Mouse (Mus musculus): ENCODE measurements around the gene Tmem14c. TPM values are rescaled to one million over a fixed set of nuclear protein-coding genes. Genes with fewer than 3 reads are reported as not detected.

Tmem14c gene
- polyA plus RNA-seq (2012; rRNA removed; ENCODE audit: low replicate concordance): 88.4 and 105 TPM in 2 replicates

DNA sequence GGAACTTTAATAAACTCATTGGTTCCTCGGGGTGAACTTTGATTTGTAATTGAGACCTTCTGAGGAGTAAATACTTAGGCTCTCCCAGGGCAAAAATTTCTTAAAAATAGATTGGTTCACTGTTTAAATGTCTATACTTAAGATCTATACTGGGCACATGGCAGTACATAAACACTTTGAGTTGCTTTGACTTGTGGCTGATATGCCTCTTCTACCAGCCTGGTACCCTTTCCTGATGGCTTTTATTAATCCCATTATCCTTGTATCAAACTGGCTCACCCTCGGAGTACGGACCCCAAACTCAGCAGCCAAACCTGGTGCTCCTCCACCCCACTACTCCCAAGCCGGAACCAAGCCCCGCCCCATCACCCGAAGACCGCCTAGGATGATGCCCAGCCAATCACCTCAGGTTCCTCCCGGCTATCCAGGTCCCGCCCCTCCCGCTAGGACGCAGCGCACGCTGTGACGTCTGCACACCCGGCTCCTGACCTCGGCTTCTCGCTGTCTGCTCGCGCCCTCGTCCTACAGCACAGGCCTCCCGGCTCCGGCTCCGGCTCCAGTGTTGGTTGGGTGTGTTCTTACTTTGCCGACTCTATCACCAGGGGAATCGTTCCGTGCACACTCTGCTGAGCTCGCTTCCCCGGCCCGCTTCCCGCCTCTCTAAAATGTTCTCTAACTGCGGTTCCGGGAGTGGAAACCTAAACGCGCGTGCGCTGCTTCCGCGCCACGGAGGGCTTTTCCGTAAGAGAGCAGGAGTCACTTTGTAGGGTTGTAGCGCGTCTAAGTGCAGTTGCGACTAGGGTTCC, at the start of gene Tmem14c:
Gene Tmem14c (plus strand): TSS at position 464 of the 806 bp plus-strand sequence.

DNA sequence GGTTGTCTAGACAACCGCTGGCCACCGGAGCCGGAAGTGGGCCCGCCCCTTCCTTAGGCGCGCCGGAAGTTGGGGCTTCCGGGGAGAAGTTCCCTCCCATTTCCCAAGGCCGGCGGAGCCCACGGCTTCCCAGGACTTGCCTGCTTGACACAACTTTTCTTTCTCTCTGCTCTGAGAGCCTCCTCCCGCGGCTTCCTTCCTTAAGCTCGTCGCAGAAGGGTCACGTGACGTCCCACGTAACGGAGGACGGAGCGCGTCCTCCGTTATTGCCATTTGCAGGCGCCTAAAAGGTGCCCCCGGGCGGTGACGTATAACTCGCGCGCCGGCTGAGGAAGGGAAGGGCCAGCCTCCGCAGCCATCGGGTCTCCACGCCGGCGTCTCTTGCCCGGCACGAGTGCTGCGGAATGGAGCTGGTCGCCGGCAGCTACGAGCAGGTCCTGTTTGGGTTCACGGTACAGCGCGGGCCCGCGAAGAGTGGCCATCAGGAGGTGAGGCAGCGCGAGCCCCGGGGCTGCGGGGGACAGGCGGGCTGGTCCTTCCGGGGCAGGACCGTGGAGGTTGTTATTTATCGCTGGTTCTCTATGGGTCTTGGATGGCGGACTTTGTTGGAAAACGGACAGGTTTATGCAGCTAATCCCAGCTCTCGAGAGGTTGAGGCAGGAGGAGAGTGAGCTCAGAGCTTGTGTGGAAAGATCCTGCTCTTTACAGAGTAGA, 15.0 kb upstream of the Tmem14c start, which contains the start of gene Pak1ip1:
Gene Pak1ip1 (plus strand): TSS at position 98 of the 714 bp plus-strand sequence.

Other genes starting within 250 kb of the Tmem14c start
- 1.7 and 2.1 TPM in 2 replicates for gene Gcnt2, start 156.5 kb upstream of the Tmem14c start, polyA plus RNA-seq (2012; rRNA removed; ENCODE audit: low replicate concordance)
- 44.1 and 56.8 TPM in 2 replicates for gene Pak1ip1, start 15.3 kb upstream of the Tmem14c start, polyA plus RNA-seq (2012; rRNA removed; ENCODE audit: low replicate concordance)
- 0.08 TPM in 1 of 2 replicates, not detected in the other for gene Mak, start 63.4 kb downstream of the Tmem14c start, polyA plus RNA-seq (2012; rRNA removed; ENCODE audit: low replicate concordance)
- not detected in 2 replicates for gene Gcm2, start 94.7 kb downstream of the Tmem14c start, polyA plus RNA-seq (2012; rRNA removed; ENCODE audit: low replicate concordance)
- 0.05 TPM in 1 of 2 replicates, not detected in the other for gene Sycp2l, start 98.0 kb downstream of the Tmem14c start, polyA plus RNA-seq (2012; rRNA removed; ENCODE audit: low replicate concordance)
- 0.02 and 0.07 TPM in 2 replicates for gene Elovl2, start 204.1 kb downstream of the Tmem14c start, polyA plus RNA-seq (2012; rRNA removed; ENCODE audit: low replicate concordance)
- gene Smim13, start 233.6 kb downstream of the Tmem14c start, polyA plus RNA-seq (2012; rRNA removed; ENCODE audit: low replicate concordance): 2.4 and 3.2 TPM in 2 replicates

All from duodenum, adult 2 months (tissue).